Mouse (Mus musculus) heart, postnatal 10 days (tissue): ENCODE data around the gene Tbx2. TPM values are rescaled to one million over a fixed set of nuclear protein-coding genes. Genes with fewer than 3 reads are reported as not detected.
A peak's percentile ranks its signal among the peaks of the same experiment; 100 is the strongest.

Experiments
- DNase-seq, 2 experiments: peaks; one replicate each; pipeline ENCODE4 v3.0.0; 2021
- intact Hi-C: fragments of 180-260 bp; cut with DNase I; formaldehyde crosslinking; loops from one replicate; pipeline ENCODE4 v1.15.1; 2025
- total RNA-seq, 2 experiments: library from RNA; stranded (reverse); gene quantifications; 2 replicates each; pipeline ENCODE4 v1.2.3; 2021

Tbx2 gene
- total RNA-seq, 2 experiments from 2014 or later = 17.3 to 18.4 TPM

- intact Hi-C loops = no loop called here
- DNase-seq = no peak
Observed at GRCm38 (mm10) chr11:85876059-85876788, 43.9 kb downstream of the Tbx2 start.

- intact Hi-C loops = no loop called here
- DNase-seq = no peak
Observed at GRCm38 (mm10) chr11:85884498-85884897, 52.1 kb downstream of the Tbx2 start.

GRCm38 (mm10) chr11:85885665-85886428 is 53.5 kb downstream of the Tbx2 start, which contains the start of gene Tbx4:
TSS of gene Tbx4 (plus strand) at chr11:85886422.
- intact Hi-C loops = no loop called here
- DNase-seq = no peak

GRCm38 (mm10) chr11:85886429-85886785 is 54.1 kb downstream of the Tbx2 start:
- DNase-seq = no peak
- intact Hi-C loops = no loop called here

GRCm38 (mm10) chr11:85887273-85887672 is 54.9 kb downstream of the Tbx2 start:
- intact Hi-C loops = no loop called here
- no peak for DNase-seq

- intact Hi-C loops = no loop called here
- peak in 1 of 2 experiments; percentile 7 for DNase-seq
Observed at GRCm38 (mm10) chr11:85887801-85888450, 55.6 kb downstream of the Tbx2 start.

GRCm38 (mm10) chr11:85888451-85888961 is 56.2 kb downstream of the Tbx2 start:
- no peak for DNase-seq
- intact Hi-C loops = no loop called here

- intact Hi-C loops = no loop called here
- no peak for DNase-seq
Observed at GRCm38 (mm10) chr11:85889056-85889729, 56.8 kb downstream of the Tbx2 start.

DNA sequence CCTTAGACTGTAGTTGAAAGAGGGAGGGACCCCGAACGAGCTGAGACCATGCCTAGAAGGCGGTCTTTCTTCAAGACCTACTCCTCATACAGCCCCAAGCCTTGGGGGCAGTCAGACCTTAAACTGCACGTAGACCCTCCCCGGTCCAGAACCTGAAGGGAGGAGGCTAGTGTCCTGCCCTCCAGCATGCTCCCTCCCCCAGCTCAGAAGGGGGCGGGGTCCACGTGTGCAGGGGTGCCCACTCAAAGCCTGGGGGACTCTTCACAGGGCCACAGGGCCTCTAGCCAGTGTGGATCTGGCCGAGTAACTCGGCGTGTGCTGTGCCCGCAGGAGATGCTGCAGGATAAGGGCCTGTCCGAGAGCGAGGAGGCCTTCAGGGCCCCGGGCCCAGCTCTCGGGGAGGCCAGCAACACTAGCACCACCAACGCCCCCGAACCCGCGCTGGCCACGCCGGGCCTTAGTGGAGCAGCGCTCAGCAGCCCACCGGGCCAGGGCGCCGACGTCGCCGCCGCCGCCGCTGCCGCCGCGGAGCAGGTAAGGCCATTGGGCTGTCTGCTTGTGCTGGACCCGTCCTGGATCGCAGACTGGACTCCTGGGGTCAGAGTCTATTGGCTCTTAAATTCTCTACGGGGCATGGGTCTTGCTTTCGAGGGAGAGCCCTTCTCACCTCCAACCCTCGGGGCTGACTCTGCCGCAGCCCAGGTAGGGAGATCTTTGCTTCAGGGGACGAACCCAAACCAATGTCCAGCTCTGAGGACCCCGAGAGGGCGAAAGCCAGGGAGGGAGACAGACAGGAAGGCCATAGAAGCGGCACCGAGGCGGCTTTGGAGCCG is 57.6 kb downstream of the Tbx2 start:
- intact Hi-C loops = no loop called here
- DNase-seq = no peak

DNA sequence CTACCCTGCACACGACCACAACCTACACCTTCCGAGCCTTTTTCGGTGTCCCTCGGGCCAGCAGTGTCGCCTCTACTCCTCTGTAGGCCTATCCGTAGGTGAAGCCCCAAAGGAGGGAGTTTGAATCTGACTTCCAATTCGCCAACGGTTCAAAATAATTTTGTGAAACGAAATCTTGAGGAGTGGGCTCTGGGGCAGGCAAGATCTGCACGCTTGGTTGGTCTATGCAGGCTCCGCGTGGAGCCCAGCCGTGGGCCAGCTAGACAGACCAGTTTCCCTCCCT is 58.2 kb downstream of the Tbx2 start:
- intact Hi-C loops = no loop called here
- no peak for DNase-seq

DNA sequence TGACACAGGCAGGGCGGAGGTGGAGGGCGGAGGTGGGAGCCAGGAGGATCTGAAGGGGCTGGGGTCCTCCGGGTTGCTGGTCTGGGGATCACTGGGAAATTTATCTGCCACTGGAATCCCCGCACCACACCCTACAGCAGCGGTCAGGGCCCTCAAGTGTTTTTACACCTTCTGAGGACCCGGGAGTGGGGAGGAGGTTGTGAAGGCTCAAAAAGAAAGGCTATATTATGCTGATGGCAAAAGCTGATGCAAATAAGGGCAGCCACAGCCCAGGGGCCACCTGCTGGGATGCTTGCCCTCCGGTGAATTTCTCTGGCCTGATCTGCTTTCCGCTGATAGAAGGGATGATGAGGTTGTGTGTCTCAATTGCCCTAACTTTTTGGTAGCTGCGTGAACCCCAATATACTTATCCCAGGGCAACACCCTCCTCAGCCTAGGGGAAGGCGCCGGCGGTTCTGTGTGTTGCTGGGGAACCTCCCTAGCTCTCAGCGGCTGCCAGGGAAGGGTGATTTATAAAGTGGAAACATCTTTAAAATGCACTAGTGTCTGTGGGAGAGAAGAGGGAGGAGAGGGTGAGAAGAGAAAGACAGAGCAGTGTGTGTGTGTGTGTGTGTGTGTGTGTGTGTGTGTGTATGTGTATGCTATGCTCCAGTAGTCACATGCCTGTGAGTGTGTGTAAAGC is 58.8 kb downstream of the Tbx2 start:
- DNase-seq = no peak
- intact Hi-C loops = no loop called here

Other genes starting within 250 kb of the Tbx2 start
- gene Gm11444, start 17.8 kb downstream of the Tbx2 start, total RNA-seq = not detected
- under 1 TPM in 1 of 2 experiments, not detected in 1; 0.32 TPM for gene Tbx4, start 53.9 kb downstream of the Tbx2 start, total RNA-seq